Mouse (Mus musculus): ENCODE results near the gene Tnfsf13.

Tnfsf13 gene

DNA sequence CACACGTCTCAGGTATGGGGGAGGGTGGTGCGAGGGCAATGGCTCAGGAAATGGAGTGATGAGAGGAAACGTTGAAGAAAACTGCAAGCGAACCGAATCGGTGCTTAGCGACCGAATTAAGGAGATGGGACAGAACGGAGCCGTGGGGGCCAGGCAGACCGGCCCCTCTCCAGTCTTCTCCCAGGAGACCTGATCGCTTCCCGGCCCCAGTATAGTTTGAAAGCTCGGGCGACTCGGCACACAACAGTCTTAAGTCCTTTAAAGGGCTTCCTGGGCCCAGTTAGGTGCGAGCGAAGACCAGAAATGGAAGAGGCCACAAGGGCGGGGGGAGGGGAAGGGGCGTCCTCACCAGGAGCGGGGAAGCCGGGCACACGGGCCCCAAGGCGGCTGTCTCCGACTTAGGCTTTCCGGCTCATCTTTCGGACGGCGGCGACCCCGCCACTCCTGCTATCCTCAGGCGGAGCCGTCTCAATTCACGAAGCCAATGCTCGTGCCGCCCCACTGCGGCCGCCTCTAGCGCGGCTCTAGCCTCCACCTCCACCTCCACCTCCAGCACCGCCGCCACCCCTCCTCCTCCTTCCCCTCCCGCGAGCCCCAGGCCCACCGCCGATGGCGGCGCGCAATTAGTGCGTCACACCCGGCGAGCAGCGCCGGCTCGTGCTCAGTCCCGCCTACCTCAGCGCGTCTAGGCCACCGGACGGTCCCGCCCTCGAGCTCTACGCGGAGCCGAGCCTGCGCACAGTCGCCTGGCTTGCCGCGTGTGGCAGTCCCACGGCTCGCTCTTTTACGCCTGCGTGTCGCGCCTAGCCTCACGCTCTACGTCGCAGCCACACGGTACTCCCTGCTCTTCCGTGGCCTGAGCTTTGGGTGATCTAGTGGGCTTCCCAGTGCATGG, 4.0 kb downstream of the Tnfsf13 start, which contains the start of gene Senp3:
TSS of gene Senp3 (minus strand) at position 771 of the 895 bp plus-strand sequence.
- peak; percentile 94 to 96 for DNase-seq (ENCODE audit: low spot score in 2 of 2)

GRCm38 (mm10) chr11:69680136-69680855, 5.3 kb downstream of the Tnfsf13 start:
- no peak for DNase-seq (ENCODE audit: low spot score in 2 of 2)

GRCm38 (mm10) chr11:69679144-69679543, 6.4 kb downstream of the Tnfsf13 start:
- DNase-seq (ENCODE audit: low spot score in 2 of 2): no peak

- peak; percentile 100 for DNase-seq (ENCODE audit: low spot score in 2 of 2)
Measured at GRCm38 (mm10) chr11:69672211-69672706, 13.3 kb downstream of the Tnfsf13 start, which contains the start of gene Eif4a1. Eif4a1 (minus strand) TSS chr11:69672423.

- DNase-seq (ENCODE audit: low spot score in 2 of 2): no peak
Measured at GRCm38 (mm10) chr11:69671726-69672124, 13.9 kb downstream of the Tnfsf13 start.

- DNase-seq (ENCODE audit: low spot score in 2 of 2): peak; percentile 95 to 96
Measured at GRCm38 (mm10) chr11:69670786-69671725, 14.5 kb downstream of the Tnfsf13 start.

DNA sequence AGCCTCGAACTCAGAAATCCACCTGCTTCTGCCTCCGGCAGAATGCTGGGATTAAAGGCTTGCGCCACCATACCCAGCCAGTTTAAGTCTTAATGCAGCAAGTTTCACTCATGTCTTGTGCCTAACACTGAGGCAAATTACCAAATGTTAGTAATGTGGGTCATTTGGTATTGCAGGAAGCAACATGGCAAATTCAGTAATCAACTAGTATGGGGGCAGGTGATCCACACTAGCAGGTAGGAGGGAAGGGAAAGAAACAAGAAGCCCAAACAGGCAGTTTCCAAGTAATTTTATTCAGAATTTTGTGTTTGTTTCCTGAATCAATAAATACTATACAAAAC, 18.9 kb downstream of the Tnfsf13 start:
- DNase-seq (ENCODE audit: low spot score in 2 of 2): no peak

- DNase-seq (ENCODE audit: low spot score in 2 of 2): peak; percentile 74 to 85
Measured at GRCm38 (mm10) chr11:69665961-69666664, 19.5 kb downstream of the Tnfsf13 start, which contains the start of gene Cd68. Cd68 (minus strand) TSS chr11:69666153.

DNA sequence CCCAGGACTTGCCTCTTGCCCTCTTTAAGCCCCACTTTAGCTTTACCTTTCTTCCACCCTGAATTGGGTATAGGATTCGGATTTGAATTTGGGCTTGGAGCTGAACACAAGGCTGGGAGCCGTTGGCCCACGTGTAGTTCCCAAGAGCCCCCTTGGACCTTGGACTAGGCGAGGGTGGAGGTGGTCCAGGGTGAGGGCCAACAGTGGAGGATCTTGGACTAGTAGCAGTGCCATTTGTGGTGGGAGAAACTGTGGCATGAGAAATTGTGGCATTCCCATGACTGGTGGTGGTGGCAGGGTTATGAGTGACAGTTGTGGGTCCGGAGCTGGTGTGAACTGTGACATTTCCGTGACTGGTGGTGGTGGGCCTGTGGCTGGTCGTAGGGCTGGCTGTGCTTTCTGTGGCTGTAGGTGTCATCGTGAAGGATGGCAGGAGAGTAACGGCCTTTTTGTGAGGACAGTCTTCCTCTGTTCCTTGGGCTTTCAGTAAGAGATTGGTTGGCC, 20.1 kb downstream of the Tnfsf13 start:
- peak in 1 of 2 experiments; percentile 45 for DNase-seq (ENCODE audit: low spot score in 2 of 2)

- DNase-seq (ENCODE audit: low spot score in 2 of 2): no peak
Measured at GRCm38 (mm10) chr11:69664841-69665240, 20.7 kb downstream of the Tnfsf13 start.

DNA sequence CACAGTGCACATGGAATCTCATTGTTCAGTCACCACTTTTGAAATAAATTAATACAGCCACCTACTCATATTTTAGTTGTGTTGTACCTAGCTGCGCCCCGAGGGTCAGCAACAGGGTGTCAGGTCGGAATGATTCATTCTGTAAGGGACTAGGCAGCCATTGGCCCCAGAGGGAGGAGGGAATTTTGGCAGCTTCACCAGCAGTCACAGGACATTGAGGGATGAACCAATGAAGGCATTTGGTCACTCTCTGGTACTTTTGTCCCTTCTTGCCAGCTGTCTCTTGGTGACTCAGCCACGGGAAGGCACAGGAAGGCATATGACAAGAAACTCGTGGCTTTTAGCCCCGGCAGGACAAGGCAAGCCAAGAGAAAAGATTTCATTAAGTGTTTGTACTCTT, 21.8 kb downstream of the Tnfsf13 start:
- no peak for DNase-seq (ENCODE audit: low spot score in 2 of 2)

DNA sequence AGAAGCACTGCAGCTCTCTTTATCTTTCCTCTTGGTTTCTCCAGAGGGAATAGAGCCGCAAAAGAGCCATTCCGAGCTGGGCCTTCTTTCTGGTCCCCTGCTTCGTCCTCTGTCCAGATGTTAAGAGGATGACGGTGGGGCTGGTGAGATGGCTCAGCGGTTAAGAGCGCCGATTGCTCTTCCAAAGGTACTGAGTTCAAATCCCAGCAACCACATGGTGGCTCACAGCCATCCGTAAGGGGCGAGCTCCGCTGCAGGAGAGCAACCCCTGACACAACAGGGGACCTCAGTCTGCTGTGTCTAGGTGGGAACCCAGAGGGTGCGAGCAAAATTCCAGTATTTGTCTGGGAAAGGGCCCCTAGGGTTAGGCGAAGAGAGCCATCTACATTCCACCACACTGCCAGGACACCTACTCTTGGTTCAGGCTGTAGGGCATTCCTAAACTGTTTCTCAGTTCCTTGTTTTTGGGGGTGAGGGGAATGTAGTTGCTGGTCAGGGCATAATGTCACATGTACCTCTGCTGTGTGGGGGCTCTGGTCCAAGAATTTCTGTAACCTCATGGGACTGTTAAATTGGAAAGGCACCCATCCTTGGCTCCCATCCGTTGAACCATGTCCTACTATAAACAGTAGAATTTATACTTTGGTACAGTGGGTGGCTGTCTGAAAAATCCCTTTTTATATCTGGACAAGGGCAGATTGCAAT, 22.5 kb downstream of the Tnfsf13 start:
- no peak for DNase-seq (ENCODE audit: low spot score in 2 of 2)

GRCm38 (mm10) chr11:69662213-69662966, 23.2 kb downstream of the Tnfsf13 start, which contains the start of gene Mpdu1:
Mpdu1 (minus strand) TSS chr11:69662642.
- DNase-seq (ENCODE audit: low spot score in 2 of 2): peak; percentile 94 to 96

GRCm38 (mm10) chr11:69661221-69661881, 24.2 kb downstream of the Tnfsf13 start:
- DNase-seq (ENCODE audit: low spot score in 2 of 2): no peak

GRCm38 (mm10) chr11:69657462-69657881, 28.1 kb downstream of the Tnfsf13 start:
- no peak for DNase-seq (ENCODE audit: low spot score in 2 of 2)

GRCm38 (mm10) chr11:69656617-69657461, 28.7 kb downstream of the Tnfsf13 start:
- peak; percentile 56 to 61 for DNase-seq (ENCODE audit: low spot score in 2 of 2)

- DNase-seq (ENCODE audit: low spot score in 2 of 2): no peak
Measured at GRCm38 (mm10) chr11:69656065-69656455, 29.5 kb downstream of the Tnfsf13 start.

Data from natural killer cell, adult 2 months (primary cell).